Mouse (Mus musculus) left cerebral cortex, adult 18-20 months (tissue): ENCODE data around the gene Lmo1. TPM values are rescaled to one million over a fixed set of nuclear protein-coding genes. Genes with fewer than 3 reads are reported as not detected.

Experiments
- DNase-seq, 2 experiments: peaks; one replicate each; pipeline ENCODE4 v3.0.0; 2021 to 2022; ENCODE audit warnings: low spot score in 2 of 2, mixed read lengths in 1 of 2
- total RNA-seq, 2 experiments: library from RNA; stranded (reverse); gene quantifications; 2 replicates each; pipeline ENCODE4 v1.2.3; 2021

Gene Lmo1
- total RNA-seq, 2 experiments from 2014 or later = 11.5 to 14.4 TPM

DNA sequence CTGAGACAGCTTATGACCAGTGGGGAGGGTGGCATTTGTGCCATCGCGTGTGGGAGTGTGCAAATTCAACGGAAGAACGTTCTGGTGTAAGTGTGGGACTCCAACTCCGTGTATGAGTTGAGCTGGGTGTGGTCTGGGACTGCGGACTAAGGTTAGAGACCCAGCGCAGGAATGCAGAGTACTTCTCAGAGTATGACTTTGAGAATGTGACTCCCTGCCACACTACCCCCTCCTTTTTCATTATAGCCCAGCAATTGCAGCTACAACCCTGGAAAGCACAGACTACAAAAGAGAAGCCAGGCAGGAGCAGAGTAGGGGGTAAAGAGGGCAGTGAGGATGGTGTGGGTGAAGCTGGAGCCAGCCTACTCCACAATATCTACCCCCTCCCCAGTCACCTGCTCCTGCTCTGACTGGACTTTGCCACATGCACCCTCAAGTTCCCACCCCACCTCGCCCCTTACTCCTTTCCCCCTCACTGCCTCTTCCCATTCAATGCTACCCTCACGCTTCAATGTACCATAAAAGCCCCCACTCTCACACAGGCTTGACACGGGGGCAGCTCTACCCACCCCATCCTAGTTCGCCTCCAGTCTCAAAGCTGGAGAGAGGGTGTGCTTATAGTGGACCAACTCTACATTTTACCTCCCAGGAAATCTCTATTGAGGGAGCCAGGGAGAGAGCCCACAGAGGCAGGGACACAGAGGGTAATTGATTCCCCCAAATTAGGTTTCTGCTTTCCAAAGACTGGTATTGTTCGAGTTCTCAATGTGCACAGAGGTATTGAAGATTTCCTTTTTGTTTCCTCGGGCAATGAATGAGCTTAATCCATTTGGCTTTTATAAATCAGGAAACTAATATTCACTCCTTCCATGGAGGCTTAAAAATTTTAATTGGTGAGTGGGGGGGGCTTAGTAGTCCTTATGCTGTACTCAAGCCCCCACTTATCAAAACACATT is 941 bp upstream of the Lmo1 start:
- DNase-seq = no peak

DNA sequence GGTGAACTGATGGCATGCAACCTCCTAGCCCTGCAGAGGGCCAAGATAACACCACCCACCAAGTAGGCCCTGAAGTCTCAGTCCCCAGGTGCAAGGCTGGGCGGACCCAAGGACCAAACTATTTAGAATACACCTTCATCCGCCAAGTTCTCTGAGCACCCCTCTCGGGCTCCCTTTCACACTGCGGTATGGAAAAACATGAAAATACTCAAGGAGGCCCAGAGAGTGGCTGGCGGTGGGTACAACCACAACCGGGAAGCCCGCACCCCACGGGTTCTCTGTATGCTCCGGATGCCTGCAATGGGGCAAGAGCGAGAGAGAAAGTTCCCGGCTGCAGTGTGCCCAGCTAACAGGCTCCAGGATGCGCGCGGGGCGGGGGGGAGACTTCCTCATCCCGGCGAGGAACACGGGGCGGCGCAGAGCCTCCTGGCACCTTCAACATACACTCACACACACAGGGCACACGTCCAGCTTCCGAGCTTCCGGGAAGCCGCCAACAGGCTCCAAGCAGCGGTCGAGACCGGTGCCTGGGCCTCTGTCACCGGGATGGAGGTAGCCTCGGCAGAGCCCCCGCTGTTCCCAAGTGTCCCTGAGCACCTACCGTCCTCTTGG is 564 bp downstream of the Lmo1 start:
- DNase-seq = peak; percentile 32 to 57

DNA sequence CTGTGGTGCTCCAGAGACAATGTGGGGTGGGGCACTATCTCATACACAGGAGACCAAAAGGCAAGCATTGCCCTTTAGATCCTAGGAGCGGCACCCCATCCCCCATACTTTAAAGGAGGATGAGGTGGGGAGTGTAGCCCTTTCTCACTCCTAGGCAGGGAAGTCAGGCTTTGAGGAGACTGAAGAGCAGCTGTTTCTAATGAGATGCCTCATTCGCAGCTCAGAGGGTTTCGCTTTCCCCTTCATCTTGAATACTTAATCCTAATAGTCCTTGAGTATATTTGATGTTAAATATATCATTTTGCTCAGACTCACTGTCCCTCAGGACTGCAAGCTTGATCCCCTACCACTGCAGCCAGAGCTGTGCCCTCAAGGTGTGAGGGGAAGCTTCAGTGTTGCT is 3.1 kb downstream of the Lmo1 start:
- DNase-seq = no peak

DNA sequence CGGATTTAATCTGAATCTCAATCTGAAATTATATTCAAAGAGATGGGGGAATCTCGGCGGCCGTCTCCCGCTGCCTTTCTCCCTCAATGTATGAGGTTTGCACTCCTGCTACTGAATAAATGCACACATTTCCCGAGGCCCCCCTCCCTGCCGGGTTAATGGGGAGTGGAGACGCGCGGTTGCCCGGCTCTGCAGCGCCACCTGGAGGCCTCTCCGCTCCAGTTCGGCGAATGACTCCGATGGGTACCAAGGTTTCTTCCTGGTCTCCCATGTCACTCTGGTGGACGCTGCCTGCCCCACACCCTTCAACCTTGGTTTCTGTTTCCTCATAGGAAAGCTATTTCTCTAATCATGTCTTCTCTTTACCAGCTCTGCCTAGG is 4.6 kb downstream of the Lmo1 start:
- peak; percentile 91 to 94 for DNase-seq

DNA sequence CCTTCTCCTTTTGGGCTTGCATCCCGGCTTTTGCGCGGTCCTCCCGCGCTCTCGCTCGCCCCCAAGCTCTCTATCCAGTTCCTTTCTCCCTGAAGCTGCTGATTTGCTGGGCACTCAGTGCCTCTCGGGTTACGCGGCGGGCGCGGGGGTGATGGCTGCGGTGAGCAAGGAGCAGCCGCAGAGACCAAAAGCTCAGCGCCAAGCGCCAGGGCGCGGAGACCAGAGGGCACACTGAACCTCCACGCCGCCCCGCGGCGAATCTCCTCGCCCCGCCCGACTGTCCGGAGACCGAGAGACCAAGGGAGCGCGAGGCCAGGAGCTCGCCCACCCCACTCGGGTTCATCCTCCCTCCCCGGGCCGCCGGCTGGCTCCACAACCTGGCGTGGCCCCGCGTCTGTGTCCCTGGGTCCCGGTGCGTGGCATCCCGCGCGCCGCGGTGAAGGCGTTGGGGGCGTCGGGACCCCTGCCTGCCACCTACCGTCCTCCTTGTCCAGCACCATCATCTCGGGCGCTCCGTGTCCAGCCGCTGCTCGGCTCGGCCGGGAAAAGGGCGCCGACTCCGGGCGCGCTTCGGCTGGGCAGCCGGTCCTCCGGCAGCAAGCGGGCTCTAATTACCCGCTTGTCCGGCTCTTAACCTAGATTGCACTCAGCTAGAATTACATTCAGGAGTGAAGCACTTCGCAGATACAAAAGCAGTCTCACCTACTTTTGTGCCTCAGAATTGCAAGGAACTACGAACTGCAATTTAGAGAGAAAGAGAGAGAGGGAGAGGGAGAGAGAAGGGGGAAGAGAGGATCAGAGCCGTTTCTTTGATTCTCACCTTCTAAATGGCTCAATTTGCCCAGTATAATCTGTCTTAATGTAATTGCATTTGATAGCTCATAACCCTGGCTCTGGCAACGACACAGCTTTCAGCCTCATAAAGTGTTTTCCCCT is 5.2 kb downstream of the Lmo1 start:
- DNase-seq = peak; percentile 43 to 60

DNA sequence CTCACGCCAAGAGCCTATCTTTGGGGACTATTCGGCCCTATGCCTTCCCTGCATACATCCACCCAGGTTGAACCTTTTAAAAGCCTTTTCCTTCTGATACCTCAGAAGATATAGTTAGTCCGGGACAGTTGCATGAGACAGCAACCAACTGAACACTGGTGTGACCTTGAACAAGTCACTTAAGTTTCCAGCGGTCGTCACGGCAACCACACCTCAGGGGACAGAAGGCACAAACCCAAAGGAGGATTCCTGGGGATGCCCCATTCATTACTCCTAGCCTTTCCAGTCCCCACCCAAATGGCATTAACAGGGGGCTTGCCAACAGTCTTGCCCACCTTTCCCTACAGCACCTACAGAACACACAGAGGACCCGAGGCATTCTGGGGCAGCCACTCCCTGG is 6.3 kb downstream of the Lmo1 start:
- DNase-seq = no peak

DNA sequence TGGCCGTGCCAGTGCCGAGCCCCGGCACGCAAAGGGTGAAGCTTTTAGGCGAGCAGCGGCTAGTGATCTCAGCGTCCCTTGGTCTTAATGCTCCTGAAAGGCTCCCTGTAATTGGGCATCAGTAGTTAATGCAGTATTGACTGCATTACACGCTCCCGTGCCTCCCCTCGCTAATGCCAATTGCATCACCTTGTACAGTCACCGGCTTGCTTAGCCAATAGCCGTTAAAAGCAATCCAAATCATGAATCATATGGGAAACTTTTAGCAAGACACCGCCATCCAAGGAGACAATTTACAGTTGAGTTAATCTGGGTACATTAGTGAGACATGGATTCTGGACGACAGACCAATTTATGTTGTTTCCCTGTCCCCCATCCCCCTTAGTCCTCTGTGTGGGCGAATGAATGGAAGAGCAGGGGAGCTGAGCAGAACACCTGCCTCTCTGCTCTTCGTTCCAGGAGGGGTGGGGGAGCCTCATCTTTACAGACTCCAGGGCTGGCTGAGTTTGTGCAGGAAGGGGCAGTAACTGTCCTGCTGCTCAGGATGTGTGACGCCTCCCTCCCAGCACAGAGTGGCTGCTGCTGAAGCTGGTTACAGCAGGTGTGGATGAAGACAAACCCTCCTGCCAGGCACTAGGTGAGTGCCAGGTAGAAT is 8.9 kb downstream of the Lmo1 start:
- no peak for DNase-seq

DNA sequence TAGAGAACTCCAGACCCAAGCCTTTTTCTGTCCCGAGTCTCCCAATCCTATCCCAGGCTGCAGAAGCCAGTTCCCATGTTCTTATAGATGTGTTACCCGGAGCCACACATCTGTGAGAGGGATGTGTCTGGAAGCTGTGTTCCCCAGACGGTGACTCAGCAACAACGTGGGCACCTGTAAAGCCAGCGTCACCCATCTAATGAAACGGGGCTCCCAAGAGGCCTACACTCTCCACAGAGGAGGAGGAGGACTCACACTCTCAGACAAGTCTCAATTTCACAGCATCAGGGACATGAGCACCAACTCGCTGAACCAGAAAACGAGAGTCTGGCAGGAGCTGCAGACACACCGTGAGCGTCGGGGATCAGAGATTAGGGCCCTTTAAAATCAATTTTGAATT is 20.7 kb downstream of the Lmo1 start:
- DNase-seq = no peak

DNA sequence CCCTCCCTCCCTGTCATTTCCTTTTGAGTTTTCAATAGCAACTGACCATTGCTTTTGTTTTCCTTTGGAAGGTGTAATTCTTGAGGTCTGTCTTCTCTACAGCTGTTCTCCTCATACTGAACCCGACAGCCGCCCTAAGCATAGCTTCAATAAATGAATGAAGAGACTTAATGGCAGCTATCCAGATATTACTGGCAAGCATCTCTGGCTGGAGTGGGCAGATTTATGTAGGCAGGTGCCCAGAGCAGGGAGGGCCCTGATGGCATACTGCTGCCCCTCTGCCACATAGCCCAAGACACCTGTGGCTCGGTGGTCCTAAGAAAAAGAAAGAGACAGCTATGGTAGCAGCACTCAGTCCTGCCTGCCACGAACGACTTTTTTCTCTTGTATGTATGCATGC is 21.5 kb downstream of the Lmo1 start:
- no peak for DNase-seq

DNA sequence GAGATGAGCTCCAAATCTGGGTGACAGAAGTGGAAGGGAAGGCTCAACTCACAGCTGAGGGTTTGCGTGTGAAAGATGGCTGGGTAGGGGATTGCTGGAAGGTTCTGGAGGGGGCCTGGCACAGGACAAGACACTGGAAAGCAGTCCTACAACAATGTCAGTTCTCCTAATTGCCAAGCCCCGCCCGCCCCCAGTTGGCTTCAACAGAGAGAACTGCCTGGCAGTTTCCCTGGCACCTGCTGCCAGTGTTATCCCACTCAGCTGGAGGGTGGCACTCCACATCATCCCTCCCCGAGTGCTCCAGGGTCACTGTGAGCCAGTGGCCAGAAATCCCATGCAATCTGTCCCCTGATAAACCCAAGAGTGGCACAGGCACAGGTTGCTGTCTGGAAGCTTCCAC is 23.9 kb downstream of the Lmo1 start:
- no peak for DNase-seq

DNA sequence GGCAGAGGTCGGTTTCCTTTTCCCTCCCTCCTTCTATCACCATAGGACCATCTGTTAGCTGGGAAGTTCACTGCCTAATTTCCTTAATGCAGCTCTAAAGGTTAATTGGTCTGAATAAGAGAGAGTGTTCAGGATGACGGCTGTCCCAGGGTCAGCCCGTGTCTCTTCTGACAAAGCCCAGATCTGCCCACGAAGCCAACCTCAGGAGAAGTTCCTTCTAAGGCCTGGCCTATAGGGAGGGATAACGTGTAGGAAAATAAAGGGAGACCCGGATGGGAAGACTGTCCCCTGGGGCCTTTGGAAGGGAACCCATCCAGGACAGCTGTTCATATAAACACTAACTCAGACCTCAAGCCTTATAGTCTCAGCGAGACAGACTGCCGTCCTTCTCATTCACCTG is 29.8 kb downstream of the Lmo1 start:
- DNase-seq = no peak

DNA sequence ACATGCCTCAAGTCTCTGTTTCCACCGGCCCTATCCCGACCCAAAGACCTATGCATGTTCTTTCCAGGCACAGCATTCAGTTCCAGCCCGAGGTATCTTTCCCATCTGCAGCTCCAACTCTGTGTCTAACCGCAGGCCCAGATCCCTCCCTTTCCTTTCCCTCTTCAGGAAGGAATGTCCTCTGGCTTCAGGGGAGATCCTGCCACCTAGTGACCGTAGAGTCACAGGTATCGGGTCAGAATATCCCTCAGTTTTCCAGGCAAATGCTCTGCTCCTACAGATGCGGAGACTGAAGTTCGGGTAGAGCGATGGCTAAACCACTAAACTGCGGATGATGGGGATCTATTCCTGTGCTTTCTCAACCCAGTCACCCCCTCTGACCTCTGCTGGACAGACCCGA is 30.3 kb downstream of the Lmo1 start:
- no peak for DNase-seq

DNA sequence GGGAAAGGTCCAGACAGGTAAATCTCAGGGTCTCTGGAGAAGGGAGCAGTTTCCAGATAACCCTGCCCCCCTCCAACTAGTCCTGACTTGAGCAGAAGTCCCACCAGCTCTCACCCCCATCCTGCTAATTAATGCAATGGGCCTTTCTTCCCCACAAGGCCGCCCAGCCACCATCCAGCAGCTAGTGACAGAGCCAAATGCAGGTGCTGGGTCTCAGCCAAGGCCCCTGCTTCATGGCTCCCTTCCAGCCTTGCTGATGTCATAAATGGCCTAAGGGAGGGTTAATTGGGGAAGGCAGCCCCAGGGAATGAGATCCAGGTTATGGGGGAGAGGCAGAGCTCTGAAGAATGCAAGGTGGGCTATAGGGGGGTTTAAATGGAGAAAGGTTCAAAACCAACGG is 32.4 kb downstream of the Lmo1 start:
- DNase-seq = no peak

DNA sequence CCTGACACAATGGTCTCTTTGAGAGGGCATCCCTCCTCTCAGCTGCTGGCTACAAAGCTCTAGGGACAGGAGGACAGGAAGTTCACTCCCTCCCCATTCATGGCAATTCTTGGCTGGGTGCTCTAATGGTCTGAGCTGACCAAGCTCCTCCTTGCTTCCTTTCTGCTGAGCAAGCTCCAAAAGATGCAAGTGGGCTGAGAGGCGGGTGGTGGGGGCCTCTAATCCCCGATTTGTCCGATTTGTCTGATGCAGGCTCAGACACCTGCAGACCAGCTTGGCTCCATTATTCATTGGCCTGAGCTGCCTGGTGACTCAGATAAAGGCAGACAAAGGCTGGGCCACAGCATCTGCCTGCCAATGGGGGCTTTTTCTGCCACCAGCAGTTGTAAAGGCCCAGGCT is 33.3 kb downstream of the Lmo1 start:
- DNase-seq = no peak

DNA sequence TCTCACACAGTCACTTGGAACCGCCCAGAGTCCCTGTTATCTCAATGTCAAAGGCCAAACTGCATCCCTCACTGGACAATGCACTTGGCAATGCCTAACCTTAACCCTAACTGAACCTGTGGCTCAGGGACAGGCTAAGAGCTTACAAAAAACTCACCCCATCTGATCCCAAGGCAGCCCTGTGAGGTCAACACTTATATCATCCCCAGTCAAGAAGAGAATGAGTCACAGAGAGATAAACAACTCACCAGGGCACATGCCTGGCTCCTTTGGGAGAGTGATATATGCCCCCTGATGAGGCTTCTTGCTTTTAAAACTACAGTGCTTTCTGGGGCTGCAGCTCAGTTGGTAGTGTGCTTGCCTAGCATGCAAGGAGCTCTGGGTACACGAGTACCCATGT is 34.0 kb downstream of the Lmo1 start:
- no peak for DNase-seq

DNA sequence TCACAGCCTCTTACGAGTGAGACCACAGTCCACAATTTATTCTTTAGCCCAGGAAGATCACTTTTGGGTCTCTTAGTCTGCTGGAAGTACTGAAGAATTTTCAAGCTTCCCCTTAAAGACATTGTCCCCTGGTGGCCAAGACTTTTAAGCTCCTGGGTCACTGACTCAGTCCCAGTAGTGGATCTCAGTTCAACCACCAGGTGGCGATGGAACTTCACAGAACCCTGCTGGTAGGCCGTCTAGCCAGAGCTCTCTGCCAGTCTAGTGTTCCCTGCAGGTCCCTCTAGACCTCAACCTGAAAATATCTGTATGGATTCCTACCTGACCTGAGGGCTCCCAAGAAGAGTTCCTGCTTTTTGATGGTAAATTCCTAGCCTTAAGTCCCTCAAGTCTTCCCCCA is 35.6 kb downstream of the Lmo1 start:
- DNase-seq = peak; percentile 87 to 93

DNA sequence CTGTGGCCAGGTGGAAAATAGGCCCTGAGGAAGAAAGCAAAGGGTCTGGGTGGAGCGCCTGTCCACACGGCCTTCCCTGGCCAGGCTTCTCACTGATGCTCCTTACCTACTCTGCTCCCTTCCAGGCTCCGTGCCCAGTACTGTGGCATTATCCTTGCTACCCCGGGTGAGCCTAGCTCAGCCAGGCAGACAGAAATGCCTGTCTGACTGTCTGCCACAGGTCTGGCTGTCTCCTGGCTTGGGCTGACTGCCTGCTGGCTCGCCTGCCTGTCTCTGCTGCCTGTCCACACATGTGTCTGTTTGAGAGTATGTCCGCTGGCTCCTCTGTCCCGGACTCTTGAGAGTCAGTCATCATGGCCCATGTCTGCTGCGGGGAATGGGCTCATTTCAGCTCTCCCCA is 37.6 kb downstream of the Lmo1 start:
- DNase-seq = no peak

DNA sequence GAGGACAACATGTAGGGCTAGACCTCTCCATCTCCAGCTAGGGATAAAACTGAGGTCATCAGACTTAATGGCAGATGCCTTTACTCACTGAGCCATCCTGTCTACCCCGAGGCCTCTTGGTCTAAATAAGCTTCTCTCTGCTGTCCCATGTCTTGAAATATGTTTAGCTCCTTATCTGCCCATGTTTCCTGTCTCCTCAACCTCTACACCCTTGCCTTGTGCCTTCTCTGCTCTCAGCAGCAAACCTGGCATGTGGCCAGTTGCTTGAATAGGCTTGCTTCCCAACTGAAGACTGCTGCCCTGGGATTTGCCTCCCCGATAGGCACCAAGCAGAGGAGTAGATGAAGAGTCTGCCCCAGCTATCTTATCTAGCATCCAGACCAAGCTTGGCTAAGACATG is 43.4 kb downstream of the Lmo1 start:
- DNase-seq = no peak

DNA sequence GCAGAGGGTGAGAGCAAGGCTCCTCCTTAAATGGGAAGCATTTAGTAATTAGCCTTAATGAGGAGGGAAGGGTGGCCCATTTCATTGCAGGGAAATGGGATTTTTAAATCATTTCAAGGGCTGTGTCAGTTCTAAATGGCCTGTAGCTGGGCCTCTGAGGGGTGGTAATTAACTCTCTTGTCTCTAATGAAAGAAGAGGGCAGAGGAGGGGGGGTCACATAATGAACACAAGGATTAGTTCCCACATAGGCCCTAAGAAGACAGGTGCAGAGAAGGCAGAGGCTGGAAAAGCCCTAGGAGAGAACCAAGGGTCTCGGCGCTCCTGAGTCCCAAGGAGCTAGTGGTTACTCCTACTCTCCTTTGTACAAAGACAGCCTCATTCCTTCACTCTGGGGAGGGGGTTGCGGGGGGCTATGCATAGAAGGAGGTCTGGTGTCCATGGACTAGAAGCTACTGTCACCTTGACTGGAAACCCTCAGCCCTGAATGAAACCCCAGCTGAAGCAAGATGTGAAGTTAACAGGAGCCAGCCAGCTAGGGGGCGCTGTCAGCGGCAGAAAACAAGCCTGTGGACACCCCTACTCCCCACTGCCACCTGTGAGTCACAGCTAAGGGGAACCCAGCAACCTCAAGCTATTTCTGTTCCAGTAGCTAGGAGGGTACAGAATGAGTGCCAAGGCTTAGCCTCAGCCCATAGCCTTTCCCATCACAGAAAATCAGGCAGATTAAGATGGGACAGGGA is 44.9 kb downstream of the Lmo1 start:
- DNase-seq = no peak

DNA sequence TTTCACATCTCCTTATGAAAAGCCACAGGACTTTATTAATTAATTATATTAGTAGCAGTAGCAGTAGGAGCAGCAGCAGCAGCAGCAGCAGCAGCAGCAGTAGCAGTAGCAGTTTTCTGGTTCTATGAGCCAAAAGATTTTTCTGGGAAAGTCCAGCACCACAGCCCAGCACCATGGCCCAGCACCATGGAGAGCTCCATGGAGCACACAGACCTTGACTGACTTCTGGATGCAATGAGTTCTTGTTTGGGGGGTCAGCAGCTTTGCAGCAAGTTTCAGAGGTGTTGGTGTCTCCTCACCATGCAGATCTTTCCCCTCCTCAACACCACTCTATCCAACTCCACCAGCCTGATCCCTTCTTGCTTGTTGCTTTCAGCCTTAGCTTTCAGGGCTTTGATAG is 45.6 kb downstream of the Lmo1 start:
- DNase-seq = no peak

DNA sequence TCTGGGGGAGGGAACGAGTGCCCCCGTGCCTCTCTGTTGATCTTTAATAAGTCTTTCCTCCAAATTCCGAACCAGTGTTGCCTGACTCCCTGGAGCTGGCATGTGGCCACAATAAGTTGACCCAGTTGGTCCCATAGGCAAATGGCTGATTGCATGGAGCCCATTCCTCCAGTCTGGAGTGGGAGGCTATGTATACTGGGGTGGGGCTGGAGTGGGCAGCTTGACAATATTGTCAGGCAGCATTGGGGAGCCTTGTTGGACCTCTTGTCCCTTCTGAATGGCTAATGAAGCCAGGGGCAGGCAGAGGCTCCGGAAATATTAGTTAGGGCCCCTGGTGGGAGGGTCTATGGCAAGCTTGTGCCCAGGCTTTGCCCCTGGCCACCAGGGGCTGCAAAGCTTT is 59.1 kb downstream of the Lmo1 start:
- no peak for DNase-seq
